Mouse (Mus musculus) kidney, adult 2 months (tissue): ENCODE measurements around the gene Dyrk1b.

Source experiments
- CTCF ChIP-seq: fragments of 200-500 bp; conservative IDR thresholded peaks from 2 replicates; pipeline ENCODE4 v1.5.1; 2011; ENCODE audit warnings: low read depth, mild to moderate bottlenecking, control low read depth, low read length, moderate library complexity, mixed read lengths; ENCODE audit not compliant: insufficient read depth, insufficient read length
- POLR2A ChIP-seq: fragments of 200-500 bp; IDR thresholded peaks from one replicate; pipeline ENCODE4 v1.6.1; 2011; ENCODE audit warnings: low read depth, low read length, control low read depth

GRCm38 (mm10) chr7:28206044-28206600 lies 26.9 kb downstream of the Dyrk1b start:
- TF ChIP-seq CTCF (no peak), POLR2A (no peak)
